Mouse (Mus musculus) CH12.LX (cell line): ENCODE measurements at regions not wholly inside any gene's neighbourhood (a gene's known extent, or its start where the extent isn't known, plus 50 kb on each side); places are given as distances from the start of the nearest gene placed in this dataset.

ENCODE experiments used
- E2F4 ChIP-seq: IDR thresholded peaks from 2 replicates; pipeline ENCODE4 v1.6.1; 2011; ENCODE audit warnings: low read depth, low read length, improper control_type of control experiment; ENCODE audit not compliant: insufficient replicate concordance
- GABPA ChIP-seq: IDR thresholded peaks from 2 replicates; pipeline ENCODE4 v1.6.1; 2012; ENCODE audit warnings: low read depth, low read length, improper control_type of control experiment, inconsistent platforms; ENCODE audit not compliant: insufficient replicate concordance
- IRF4 ChIP-seq: IDR thresholded peaks from 2 replicates; pipeline ENCODE4 v1.6.1; 2014; ENCODE audit warnings: low read depth, mild to moderate bottlenecking, inconsistent platforms, low read length, improper control_type of control experiment
- UBTF ChIP-seq: IDR thresholded peaks from 2 replicates; pipeline ENCODE4 v1.6.1; 2012; ENCODE audit warnings: low read depth, mild to moderate bottlenecking, inconsistent platforms, low read length, improper control_type of control experiment, moderate library complexity

DNA sequence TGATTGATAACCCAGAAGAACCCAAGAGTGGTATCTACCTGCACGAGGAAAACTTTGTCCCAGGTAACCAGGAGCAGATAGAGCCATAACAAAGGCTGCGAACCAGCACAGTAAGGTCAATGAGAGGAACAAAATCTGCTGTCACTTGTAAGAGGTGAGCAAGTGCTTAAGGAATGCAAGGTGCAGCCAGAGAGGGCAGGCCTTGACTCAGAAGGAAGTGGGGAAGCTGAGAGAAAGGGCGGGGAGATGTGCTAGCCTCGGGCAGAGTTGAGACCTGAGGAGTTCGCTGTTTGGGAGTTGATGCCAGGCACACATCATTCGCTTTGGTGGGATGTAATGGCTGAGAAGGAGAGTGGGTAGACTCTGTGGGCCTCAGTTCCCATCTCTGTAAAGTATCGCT, 205.5 kb downstream of the Gm19410 start:
- TF ChIP-seq GABPA (no peak), UBTF (no peak), E2F4 (no peak), IRF4 (no peak)
